Mouse (Mus musculus) CH12.LX (cell line): ENCODE measurements around the gene Baz1b. TPM values are rescaled to one million over a fixed set of nuclear protein-coding genes. Genes with fewer than 3 reads are reported as not detected.

Source experiments
- DNase-seq: peaks from one replicate; pipeline ENCODE4 v3.0.0-alpha.2; 2013; ENCODE audit errors: extremely low read depth
- H3K27ac ChIP-seq: 2 replicates; pipeline ENCODE4 v1.5.1; 2012; ENCODE audit warnings: low read depth, mild to moderate bottlenecking, control low read depth, moderate library complexity; ENCODE audit not compliant: insufficient read depth
- H3K27me3 ChIP-seq: replicated peaks from 2 replicates; pipeline ENCODE3; 2012; ENCODE audit warnings: inconsistent platforms
- H3K36me3 ChIP-seq, 2 experiments: replicated peaks in 1 of 2; 2 replicates each; pipeline versions ENCODE3 to v1.6.1; 2012; ENCODE audit warnings: inconsistent platforms in 1 of 2, low read length in 1 of 2, mild to moderate bottlenecking in 1 of 2, mixed read lengths in 1 of 2, moderate library complexity in 1 of 2; ENCODE audit not compliant: control insufficient read depth in 1 of 2, insufficient read depth in 1 of 2
- H3K4me1 ChIP-seq, 2 experiments: 2 replicates each; pipeline ENCODE4 v1.6.1; 2012; ENCODE audit warnings: inconsistent platforms in 1 of 2, moderate library complexity in 1 of 2; ENCODE audit not compliant: insufficient read depth in 2 of 2, control insufficient read depth in 1 of 2
- H3K4me2 ChIP-seq: 2 replicates; pipeline ENCODE4 v1.6.1; 2012; ENCODE audit warnings: low read depth, mild to moderate bottlenecking, control low read depth; ENCODE audit not compliant: poor library complexity, insufficient read depth, severe bottlenecking
- H3K4me3 ChIP-seq, 3 experiments: fragments of 150-350 bp in 1 of 3; sonication (generic) in 1 of 3; replicated peaks in 1 of 3; 2 replicates each; pipeline versions ENCODE3 to v1.5.1; 2011 to 2012; ENCODE audit warnings: low read depth in 2 of 3, low read length in 2 of 3, mild to moderate bottlenecking in 2 of 3, moderate library complexity in 2 of 3, control low read depth in 1 of 3, improper control_type of control experiment in 1 of 3, inconsistent platforms in 1 of 3, mixed read lengths in 1 of 3; ENCODE audit not compliant: poor library complexity in 1 of 3
- H3K79me2 ChIP-seq: replicated peaks from 2 replicates; pipeline ENCODE4 v1.6.1; 2012; ENCODE audit warnings: mild to moderate bottlenecking, moderate library complexity; ENCODE audit not compliant: control insufficient read depth, poor library complexity, insufficient read depth, severe bottlenecking; ENCODE audit errors: extremely low read depth
- H3K9ac ChIP-seq: 2 replicates; pipeline ENCODE4 v1.6.1; 2012; ENCODE audit warnings: low read depth, mild to moderate bottlenecking, control low read depth, moderate library complexity; ENCODE audit not compliant: insufficient read depth
- H3K9me3 ChIP-seq: replicated peaks from 2 replicates; pipeline ENCODE3; 2012; ENCODE audit warnings: low read length, inconsistent platforms, mixed read lengths
- CHD2 ChIP-seq: IDR thresholded peaks from 2 replicates; pipeline ENCODE4 v1.6.1; 2011; ENCODE audit warnings: low read length, improper control_type of control experiment
- CTCF ChIP-seq, 2 experiments: IDR thresholded peaks in 1 of 2; conservative IDR thresholded peaks in 1 of 2; 2 replicates each; pipeline ENCODE4 v1.5.1; 2011 to 2012; ENCODE audit warnings: low read depth in 2 of 2, low read length in 2 of 2, improper control_type of control experiment in 1 of 2, inconsistent platforms in 1 of 2, mild to moderate bottlenecking in 1 of 2, moderate library complexity in 1 of 2
- ELF1 ChIP-seq: IDR thresholded peaks from 2 replicates; pipeline ENCODE4 v1.6.1; 2014; ENCODE audit warnings: low read depth, mild to moderate bottlenecking, inconsistent platforms, low read length, improper control_type of control experiment
- EP300 ChIP-seq: IDR thresholded peaks from 2 replicates; pipeline ENCODE4 v1.6.1; 2011; ENCODE audit warnings: low read length, improper control_type of control experiment
- ETS1 ChIP-seq: conservative IDR thresholded peaks from 2 replicates; pipeline ENCODE4 v1.6.1; 2012; ENCODE audit warnings: low read depth, mild to moderate bottlenecking, inconsistent platforms, low read length, improper control_type of control experiment, moderate library complexity
- GABPA ChIP-seq: IDR thresholded peaks from 2 replicates; pipeline ENCODE4 v1.6.1; 2012; ENCODE audit warnings: low read depth, low read length, improper control_type of control experiment, inconsistent platforms; ENCODE audit not compliant: insufficient replicate concordance
- HCFC1 ChIP-seq: IDR thresholded peaks from 2 replicates; pipeline ENCODE4 v1.6.1; 2012; ENCODE audit warnings: low read depth, mild to moderate bottlenecking, inconsistent platforms, low read length, improper control_type of control experiment
- KAT2A ChIP-seq: IDR thresholded peaks from 2 replicates; pipeline ENCODE4 v1.6.1; 2012; ENCODE audit warnings: low read length, improper control_type of control experiment, inconsistent platforms; ENCODE audit not compliant: insufficient replicate concordance
- RCOR1 ChIP-seq: conservative IDR thresholded peaks from 2 replicates; pipeline ENCODE4 v1.6.1; 2012; ENCODE audit warnings: low read depth, mild to moderate bottlenecking, inconsistent platforms, low read length, improper control_type of control experiment
- SIN3A ChIP-seq: IDR thresholded peaks from 2 replicates; pipeline ENCODE4 v1.6.1; 2012; ENCODE audit warnings: low read length, improper control_type of control experiment, inconsistent platforms
- TCF12 ChIP-seq: IDR thresholded peaks from 2 replicates; pipeline ENCODE4 v1.6.1; 2014; ENCODE audit warnings: low read depth, mild to moderate bottlenecking, inconsistent platforms, low read length, improper control_type of control experiment
- UBTF ChIP-seq: IDR thresholded peaks from 2 replicates; pipeline ENCODE4 v1.6.1; 2012; ENCODE audit warnings: low read depth, mild to moderate bottlenecking, inconsistent platforms, low read length, improper control_type of control experiment, moderate library complexity
- USF2 ChIP-seq: conservative IDR thresholded peaks from 2 replicates; pipeline ENCODE4 v1.6.1; 2011; ENCODE audit warnings: low read depth, low read length, improper control_type of control experiment
- ZKSCAN1 ChIP-seq: IDR thresholded peaks from 2 replicates; pipeline ENCODE4 v1.6.1; 2012; ENCODE audit warnings: low read depth, inconsistent platforms, low read length, improper control_type of control experiment, borderline replicate concordance
- ZNF384 ChIP-seq: IDR thresholded peaks from 2 replicates; pipeline ENCODE4 v1.6.1; 2012; ENCODE audit warnings: low read depth, low read length, improper control_type of control experiment, inconsistent platforms
- dilution Hi-C: fragments of 300-500 bp; cut with MboI; formaldehyde crosslinking; loops from 2 replicates; pipeline ENCODE4 v1.14.3; 2020; ENCODE audit warnings: low sequenced_read_pairs; ENCODE audit not compliant: extremely low pct_unique_long_range_greater_than_20kb, extremely low pct_ligation_motif_present
- in situ Hi-C: fragments of 300-500 bp; cut with MboI; formaldehyde crosslinking; loops from 3 replicates; pipeline ENCODE4 v1.14.3; 2019; ENCODE audit warnings: low sequenced_read_pairs, low pct_ligation_motif_present, low pct_unique_long_range_greater_than_20kb, mixed read lengths
- polyA plus RNA-seq: library from polyadenylated mRNA; unstranded; fragments of >175 nt; gene quantifications from 2 replicates; pipeline ENCODE4 v1.2.1, GENCODE M21; 2012; ENCODE audit warnings: low read depth; ENCODE audit not compliant: insufficient read length
- total RNA-seq, 2 experiments: library from RNA; depleted of rRNA; stranded (reverse); fragments of 300-350 nt in 1 of 2; fragments of >200 nt in 1 of 2; gene quantifications; 2 replicates each; pipeline ENCODE4 v1.2.3; 2012 to 2014

The Baz1b gene
- total and polyA plus RNA-seq, 3 experiments: 53.3 to 85.4 (median 60.0) TPM

- Histone ChIP-seq H3K4me1 (peaks cover 0 to 24% of the 10 kb centered on the region in 2 experiments; a peak in 2 of 4 replicates), H3K36me3 (peaks cover 38 to 45% of the 10 kb centered on the region in 2 experiments), H3K27ac (no peak overlapping the region), H3K4me2 (no peak overlapping the region), H3K79me2 (peaks cover 11% of the 10 kb centered on the region), H3K4me3 (no peak overlapping the region), H3K9me3 (peaks cover 6% of the 10 kb centered on the region), H3K9ac (no peak overlapping the region), H3K27me3 (no peaks in the 10 kb centered on the region)
- in situ Hi-C loops (no loop called here), dilution Hi-C loops (no loop called here)
- peak; percentile 19; the same call in 1 of the 2 replicates for TF ChIP-seq ZNF384
- peak in 1 of 2 experiments; percentile 32; a peak in 2 of 4 replicates for TF ChIP-seq CTCF (conservative IDR thresholded peaks at IDR 0.05 in 1 of 2, IDR thresholded peaks at IDR 0.05 in 1 of 2; ENCODE audit: low read depth in 2 of 2, low read length in 2 of 2)
- TF ChIP-seq CHD2: no peak
- no peak for DNase-seq
These were observed 3.8 kb upstream of the Baz1b start for GRCm38 (mm10) chr5:135183131-135183861.

GRCm38 (mm10) chr5:135185016-135185415, 2.0 kb upstream of the Baz1b start:
- TF ChIP-seq KAT2A (no peak), ELF1 (no peak), ZKSCAN1 (no peak), HCFC1 (no peak), RCOR1 (no peak), SIN3A (no peak), USF2 (no peak), CTCF (conservative IDR thresholded peaks at IDR 0.05 in 1 of 2, IDR thresholded peaks at IDR 0.05 in 1 of 2; ENCODE audit: low read depth in 2 of 2, low read length in 2 of 2) (no peak), ETS1 (no peak), GABPA (no peak), TCF12 (no peak), UBTF (no peak), EP300 (no peak)

More at GRCm38 (mm10) chr5:135185016-135185415, 2.0 kb upstream of the Baz1b start:
- H3K27me3 ChIP-seq: no peaks in the 10 kb centered on the region
- H3K4me2 ChIP-seq: no peak overlapping the region
- H3K9me3 ChIP-seq: peaks cover 6% of the 10 kb centered on the region
- peaks cover 22 to 34% of the 10 kb centered on the region in 2 experiments for H3K36me3 ChIP-seq
- dilution Hi-C loops (no loop called here), in situ Hi-C loops (no loop called here)
- no peak for DNase-seq
- no peak overlapping the region for H3K9ac ChIP-seq
- peaks cover 0 to 33% of the 10 kb centered on the region in 2 experiments; a peak in 2 of 4 replicates for H3K4me1 ChIP-seq
- peaks cover 28% of the 10 kb centered on the region for H3K79me2 ChIP-seq
- no peak overlapping the region for H3K27ac ChIP-seq
- H3K4me3 ChIP-seq: no peak overlapping the region
